Mouse (Mus musculus) neural tube, embryonic 11.5 days (tissue): ENCODE results near the gene Krt90. TPM values are rescaled to one million over a fixed set of nuclear protein-coding genes. Genes with fewer than 3 reads are reported as not detected.

Source experiments
- microRNA-seq: library from miRNA; unstranded; fragments of <30 nt; microRNA quantifications from one replicate; pipeline ENCODE4, GENCODE M21; 2016
- polyA plus RNA-seq: library from polyadenylated mRNA; unstranded; fragments of >200 nt; fragmentation: Nextera tagmentation; extraction: Ambion mirVana; gene quantifications from 2 replicates; pipeline ENCODE4 v1.2.1, GENCODE M21; 2014

Gene Krt90
- polyA plus RNA-seq, 1 experiment from 2014 or later = 0.37 TPM

Small RNA genes within 50 kb of the gene (microRNA-seq; reads per million reads assigned to microRNA genes)
- not detected for gene Gm44393
- gene Gm44460 = not detected

Other genes with a start within 250 kb of the Krt90 start
- not detected in 2 replicates for gene Krt80, start 192.8 kb downstream of the Krt90 start, polyA plus RNA-seq
- 10.6 and 12.3 TPM in 2 replicates for gene Krt7, start 151.9 kb downstream of the Krt90 start, polyA plus RNA-seq
- gene Krt87, start 124.1 kb downstream of the Krt90 start, polyA plus RNA-seq = 0.41 TPM in 1 of 2 replicates, not detected in the other
- not detected in 2 replicates for gene Krt88, start 115.2 kb downstream of the Krt90 start, polyA plus RNA-seq
- gene Krt81, start 99.2 kb downstream of the Krt90 start, polyA plus RNA-seq = not detected in 2 replicates
- not detected in 2 replicates for gene Krt86, start 89.5 kb downstream of the Krt90 start, polyA plus RNA-seq
- not detected in 2 replicates for gene Krt83, start 71.4 kb downstream of the Krt90 start, polyA plus RNA-seq
- gene Gm49425, start 45.7 kb downstream of the Krt90 start, polyA plus RNA-seq = not detected in 2 replicates
- not detected in 2 replicates for gene Krt84, start 30.1 kb downstream of the Krt90 start, polyA plus RNA-seq
- not detected in 2 replicates for gene Krt82, start 12.3 kb downstream of the Krt90 start, polyA plus RNA-seq
- gene Krt75, start 11.0 kb upstream of the Krt90 start, polyA plus RNA-seq = not detected in 2 replicates
- gene Gm5414, start 65.2 kb upstream of the Krt90 start, polyA plus RNA-seq = not detected in 2 replicates
- not detected in 2 replicates for gene Gm5478, start 84.4 kb upstream of the Krt90 start, polyA plus RNA-seq
- gene Krt6b, start 117.3 kb upstream of the Krt90 start, polyA plus RNA-seq = not detected in 2 replicates
- gene Krt6a, start 131.4 kb upstream of the Krt90 start, polyA plus RNA-seq = 0.09 TPM in 1 of 2 replicates, not detected in the other
- 5.0 and 6.4 TPM in 2 replicates for gene Krt5, start 149.9 kb upstream of the Krt90 start, polyA plus RNA-seq
- gene Krt71, start 180.2 kb upstream of the Krt90 start, polyA plus RNA-seq = not detected in 2 replicates
- gene Krt72, start 223.5 kb upstream of the Krt90 start, polyA plus RNA-seq = not detected in 2 replicates
- not detected in 2 replicates for gene Krt73, start 239.4 kb upstream of the Krt90 start, polyA plus RNA-seq